Mouse (Mus musculus): ENCODE measurements around the gene Zfp280c. TPM values are rescaled to one million over a fixed set of nuclear protein-coding genes. Genes with fewer than 3 reads are reported as not detected.
A peak's percentile ranks its signal among the peaks of the same experiment; 100 is the strongest.

Gene Zfp280c
- total RNA-seq (2021), result 10 to 100 TPM; 36.9 to 37.4 TPM

DNA sequence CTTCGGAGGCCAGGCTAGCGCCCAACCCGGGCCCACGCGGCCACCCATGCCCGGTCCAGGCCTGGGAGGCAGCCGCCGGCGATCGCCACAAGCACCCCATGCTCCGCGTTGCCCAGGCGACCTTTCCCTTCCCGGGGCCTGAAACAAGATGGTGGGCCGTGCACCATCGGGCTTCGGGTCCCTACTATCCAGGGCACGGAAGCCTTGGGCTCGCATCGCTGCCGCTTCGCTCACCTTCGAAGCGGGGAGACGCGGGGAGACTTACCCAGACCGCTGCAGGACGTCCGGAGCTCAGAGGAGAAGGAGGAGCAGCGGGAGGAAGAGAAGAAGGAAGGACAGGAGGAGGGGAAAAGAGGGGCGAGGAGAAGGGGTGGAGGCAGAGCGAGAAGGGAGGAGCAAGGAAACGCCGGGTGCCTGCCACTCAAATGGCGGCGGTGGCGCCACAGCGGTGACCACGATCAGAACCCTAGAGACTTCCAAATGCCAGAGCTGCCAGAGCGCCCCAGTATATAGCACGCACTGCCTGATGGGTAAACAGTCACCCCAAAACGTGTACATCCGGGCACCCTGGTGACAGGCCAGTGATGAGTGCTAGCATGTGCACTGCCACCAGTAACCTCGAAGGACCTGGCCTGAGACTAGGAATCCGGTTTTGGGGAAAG, at the start of gene Zfp280c:
Zfp280c (minus strand) TSS at position 406 of the 662 bp plus-strand sequence.
- intact Hi-C loops (cut with DNase I), result no loop called here
- peak; percentile 55 for DNase-seq

DNA sequence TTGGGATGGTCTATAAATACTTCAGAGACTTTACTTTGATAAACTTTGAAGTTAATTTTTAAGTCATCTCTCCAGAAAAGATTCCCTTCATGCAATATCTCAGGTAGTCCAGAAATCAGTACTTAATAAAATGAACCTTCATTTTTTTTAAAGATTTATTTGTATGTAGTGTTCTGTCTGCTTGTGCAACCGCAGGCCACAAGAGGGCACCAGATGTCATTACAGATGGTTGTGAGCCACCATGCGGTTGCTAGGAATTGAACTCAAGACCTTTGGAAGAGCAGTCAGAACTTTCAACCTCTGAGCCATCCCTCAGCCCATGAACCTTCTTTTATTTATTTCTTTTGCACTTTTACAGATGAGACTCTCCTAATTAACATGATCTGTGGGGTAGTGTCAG, 42.7 kb upstream of the Zfp280c start:
- intact Hi-C loops (cut with DNase I), result no loop called here
- DNase-seq, result no peak

DNA sequence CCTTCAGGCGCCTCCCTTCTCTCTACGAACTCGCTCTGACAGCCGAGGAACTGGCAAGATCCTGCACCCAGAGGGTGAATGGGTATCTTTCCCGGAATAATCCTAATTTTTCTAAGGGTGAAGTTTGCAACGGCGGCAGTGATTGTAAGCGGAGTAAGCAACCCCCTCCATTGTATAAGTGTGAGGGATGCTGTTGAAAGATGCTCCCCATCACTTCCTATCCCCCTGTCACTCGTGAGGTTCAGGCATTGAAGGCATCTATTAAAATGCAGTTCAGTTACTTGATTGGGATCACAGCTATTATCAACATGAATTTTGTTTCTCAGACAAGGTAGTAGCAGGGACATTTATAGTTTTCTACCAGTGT, 29.7 kb upstream of the Zfp280c start:
- intact Hi-C loops (cut with DNase I), result no loop called here
- DNase-seq, result no peak

DNA sequence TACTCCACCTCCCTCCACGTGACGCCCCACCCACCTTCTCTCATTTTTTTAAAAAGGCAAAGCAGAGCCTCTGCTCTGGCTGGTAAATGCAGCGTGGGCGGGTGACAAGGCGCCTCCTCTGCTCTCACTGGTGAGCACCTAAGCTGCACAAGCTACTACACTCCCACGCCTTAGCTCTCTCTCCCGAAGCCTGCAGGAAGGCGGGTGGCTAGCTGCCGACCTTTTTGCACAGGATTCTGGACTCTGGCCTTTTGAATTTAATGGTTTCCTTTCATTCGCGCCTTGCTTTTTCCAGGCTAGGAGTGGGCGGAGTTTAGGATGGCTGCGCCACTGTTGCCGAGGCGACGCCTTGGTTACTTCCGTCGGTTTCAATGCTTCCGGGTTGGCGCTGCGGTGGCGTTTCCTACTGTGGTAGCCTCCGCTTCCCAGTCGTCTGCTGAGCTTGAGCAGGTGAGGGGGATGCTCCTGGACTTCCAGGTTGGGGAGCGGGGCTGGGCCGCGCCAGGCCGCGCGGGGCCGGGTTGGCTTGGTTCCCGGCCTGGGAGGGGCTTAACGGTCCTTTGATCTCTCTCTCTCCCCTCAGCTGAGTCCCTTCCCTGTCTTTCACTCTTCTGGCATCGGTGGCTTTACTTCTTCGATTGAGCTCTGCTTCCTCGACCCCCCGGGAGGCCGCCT, 29.2 kb upstream of the Zfp280c start, which contains the start of gene Slc25a14:
Slc25a14 (plus strand) TSS at position 35 of the 675 bp plus-strand sequence.
- DNase-seq, result peak; percentile 74
- intact Hi-C loops (cut with DNase I), result no loop called here

DNA sequence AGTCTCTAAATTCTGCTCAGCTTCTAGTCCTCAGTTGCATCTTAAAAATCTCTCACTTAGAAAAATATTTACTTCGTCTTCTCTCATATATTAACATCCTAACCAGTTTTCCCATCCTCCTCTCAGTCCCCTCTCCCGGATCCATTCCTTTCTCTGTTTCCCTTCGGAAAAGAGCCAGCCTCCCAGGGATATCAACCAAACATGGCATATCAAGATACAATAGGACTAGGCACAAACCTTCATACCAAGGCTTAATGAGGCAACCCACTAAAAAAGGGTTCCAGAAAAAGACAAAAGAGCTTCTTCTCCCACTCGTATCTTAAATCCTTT, 28.7 kb upstream of the Zfp280c start:
- intact Hi-C loops (cut with DNase I), result no loop called here

DNA sequence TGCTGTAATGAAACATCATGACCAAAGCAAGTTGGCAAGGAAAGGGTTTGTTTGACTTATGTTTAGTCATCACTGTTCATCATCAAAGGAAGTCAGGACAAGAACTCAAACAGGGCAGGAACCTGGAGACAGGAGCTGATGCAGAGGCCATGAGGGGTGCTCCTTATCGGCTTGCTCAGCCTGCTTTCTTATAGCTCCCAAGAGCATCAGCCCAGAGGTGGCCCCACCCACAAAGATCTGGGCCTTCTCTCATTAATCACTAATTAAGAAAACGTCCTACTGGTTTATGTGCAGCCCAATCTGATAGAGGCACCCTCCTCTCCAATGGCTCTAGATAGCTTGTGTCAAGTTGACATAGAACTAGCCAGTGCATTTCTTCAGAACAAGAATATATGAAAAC, 10.6 kb upstream of the Zfp280c start:
- no peak for DNase-seq
- intact Hi-C loops (cut with DNase I), result no loop called here

More for the DNA sequence above, 28.7 kb upstream of the Zfp280c start:
- no peak for DNase-seq

DNA sequence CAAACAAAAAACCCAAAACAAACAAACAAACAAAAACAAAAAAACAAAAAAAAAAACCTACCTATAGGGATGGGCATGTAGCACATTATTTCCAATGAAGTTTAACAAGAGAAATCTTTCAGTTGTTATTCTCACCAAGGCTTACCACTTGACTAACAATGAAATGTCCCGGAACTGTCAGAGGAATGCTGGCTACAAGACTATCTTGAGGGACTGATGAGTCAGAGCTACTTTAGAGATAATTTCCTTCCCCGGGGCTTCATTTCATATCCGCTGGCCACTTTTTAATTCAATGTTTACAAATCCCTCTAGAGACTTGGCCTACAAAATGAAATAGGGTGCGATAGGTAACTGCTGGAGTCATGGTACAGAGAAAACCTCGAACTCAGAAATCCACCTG, 2.6 kb upstream of the Zfp280c start:
- intact Hi-C loops (cut with DNase I), result no loop called here
- no peak for DNase-seq

DNA sequence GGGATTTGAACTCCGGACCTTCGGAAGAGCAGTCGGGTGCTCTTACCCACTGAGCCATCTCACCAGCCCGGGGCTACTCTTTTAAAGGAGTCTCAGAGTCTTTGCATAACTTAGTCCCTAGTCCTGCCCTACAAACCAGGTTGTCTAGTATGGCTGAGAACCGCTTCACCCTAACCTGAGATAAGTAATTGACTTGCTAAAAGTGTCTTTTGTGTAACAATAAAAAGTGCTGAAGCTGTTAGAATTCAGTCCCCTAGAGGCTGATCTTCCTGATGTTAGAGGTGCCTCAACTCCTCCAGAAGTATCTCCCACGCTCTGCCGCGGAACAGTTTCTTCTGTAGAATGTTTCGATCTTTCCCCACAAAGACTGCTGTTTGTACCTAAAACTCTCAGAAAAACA, 1.7 kb upstream of the Zfp280c start:
- no peak for DNase-seq
- intact Hi-C loops (cut with DNase I), result no loop called here

DNA sequence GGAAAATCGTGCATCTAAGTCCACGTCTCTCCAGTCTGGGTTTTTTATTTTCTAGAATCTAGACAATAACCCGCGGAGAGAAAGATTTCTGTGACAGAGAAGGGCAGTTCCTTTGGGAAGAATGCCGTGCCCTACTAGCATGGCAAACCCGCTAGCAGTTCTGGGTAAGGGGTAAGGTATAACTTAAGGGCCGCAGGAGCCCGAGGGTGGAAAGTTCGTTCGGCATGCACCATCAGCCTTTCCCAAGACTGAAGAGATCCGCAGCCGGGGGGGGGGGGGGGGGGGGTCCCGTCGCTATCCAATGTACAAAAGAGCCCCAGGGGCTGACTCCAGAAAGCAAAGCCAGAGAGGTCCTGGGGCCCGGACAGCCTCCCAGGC, 594 bp downstream of the Zfp280c start:
- intact Hi-C loops (cut with DNase I), result no loop called here
- DNase-seq, result no peak

DNA sequence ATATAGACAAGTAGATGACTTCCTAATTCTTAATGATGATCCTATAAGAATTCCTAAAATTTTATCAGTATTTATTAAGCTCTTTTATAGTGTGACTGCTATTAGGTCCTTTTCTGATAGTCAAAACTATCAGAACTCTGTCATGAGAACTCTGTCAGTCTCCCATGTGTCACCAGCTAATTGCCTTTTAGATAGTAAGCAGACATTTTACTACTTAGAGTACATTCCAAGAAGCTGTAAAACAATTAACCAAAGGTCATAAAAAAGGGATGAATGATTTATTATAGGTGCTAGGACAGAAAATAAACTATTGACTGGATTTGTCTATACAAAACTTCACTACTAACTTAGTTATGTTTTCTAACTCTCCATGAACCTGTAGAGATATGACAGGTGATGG, 11.0 kb downstream of the Zfp280c start:
- no peak for DNase-seq
- intact Hi-C loops (cut with DNase I), result no loop called here

DNA sequence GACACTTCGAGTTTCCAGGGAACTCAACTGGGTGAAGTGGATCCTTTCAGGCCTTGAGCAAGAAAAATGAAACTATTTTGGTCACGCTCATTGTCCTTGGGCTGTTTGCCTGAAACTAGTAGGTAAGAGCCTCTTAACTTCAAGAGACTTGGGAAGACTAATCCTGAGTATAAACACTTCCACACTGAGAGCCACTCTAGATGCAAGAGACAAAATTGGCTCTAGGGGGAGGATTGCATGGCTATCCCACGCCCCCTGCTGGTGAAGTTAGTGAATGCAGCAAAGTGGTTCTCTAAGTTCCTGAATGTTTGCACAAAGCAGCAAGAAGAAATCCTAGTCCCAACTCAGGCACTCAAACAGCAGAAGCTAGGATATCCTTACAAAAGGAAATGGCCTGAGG, 62.1 kb downstream of the Zfp280c start:
- DNase-seq, result peak; percentile 67
- intact Hi-C loops (cut with DNase I), result no loop called here

DNA sequence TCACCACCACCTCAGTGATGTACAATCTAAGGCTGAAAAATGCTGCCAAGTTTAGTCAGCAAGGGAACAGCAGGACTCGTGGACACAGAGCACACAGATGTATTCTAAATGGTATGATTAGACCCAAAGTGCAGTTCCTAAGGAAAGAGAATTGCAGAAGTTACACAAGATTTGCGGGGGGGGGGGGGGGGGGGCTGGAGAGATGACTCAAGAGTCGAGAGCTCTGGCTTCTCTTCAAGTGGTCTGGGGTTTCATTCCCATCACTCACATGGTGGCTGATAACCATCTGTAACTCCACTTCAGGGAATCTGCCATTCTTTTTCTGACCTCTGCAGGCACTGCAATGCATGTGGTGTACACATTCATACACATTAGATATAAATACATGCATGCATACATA, 67.9 kb downstream of the Zfp280c start:
- intact Hi-C loops (cut with DNase I), result no loop called here
- no peak for DNase-seq

DNA sequence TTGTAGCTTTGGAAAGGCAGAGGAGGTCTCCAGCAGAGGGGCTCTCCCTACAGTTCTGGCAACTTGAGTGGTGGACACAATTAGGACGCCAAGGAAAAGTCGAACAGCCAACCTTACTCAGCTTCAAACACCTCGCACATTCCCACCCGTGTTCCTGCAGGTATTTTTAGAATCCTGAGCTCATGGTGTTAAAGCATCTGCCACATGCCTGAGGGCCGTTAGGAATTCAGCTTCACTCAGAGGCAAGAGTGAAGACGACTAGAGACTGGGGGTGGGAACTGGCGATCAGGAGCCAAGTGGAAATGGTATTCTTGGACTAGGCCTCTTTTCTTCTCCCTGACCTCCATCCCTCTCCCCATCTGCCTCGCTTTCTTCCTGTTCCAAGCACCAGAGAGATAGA, 68.4 kb downstream of the Zfp280c start:
- no peak for DNase-seq

DNA sequence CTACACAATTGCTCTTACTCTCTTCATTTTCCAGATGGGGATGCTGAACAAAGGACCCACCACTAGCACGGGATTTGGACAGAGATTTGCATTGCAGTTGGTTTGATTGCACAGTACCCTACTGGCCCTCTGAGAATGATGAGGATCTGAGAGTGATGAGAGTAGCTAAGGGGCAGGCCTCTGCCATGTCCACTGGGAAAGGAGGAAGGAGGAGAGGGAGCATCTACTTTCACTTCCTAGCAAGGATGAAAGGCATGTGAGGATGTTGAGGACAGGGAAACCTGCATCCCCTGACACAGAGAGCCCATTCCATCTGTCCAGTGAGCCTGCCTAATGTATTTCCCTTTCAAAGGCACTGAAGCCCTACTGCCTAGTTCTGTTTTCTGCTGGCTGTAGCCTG, 69.0 kb downstream of the Zfp280c start:
- intact Hi-C loops (cut with DNase I), result no loop called here
- DNase-seq, result no peak

More for the DNA sequence above, 68.4 kb downstream of the Zfp280c start:
- intact Hi-C loops (cut with DNase I), result no loop called here

DNA sequence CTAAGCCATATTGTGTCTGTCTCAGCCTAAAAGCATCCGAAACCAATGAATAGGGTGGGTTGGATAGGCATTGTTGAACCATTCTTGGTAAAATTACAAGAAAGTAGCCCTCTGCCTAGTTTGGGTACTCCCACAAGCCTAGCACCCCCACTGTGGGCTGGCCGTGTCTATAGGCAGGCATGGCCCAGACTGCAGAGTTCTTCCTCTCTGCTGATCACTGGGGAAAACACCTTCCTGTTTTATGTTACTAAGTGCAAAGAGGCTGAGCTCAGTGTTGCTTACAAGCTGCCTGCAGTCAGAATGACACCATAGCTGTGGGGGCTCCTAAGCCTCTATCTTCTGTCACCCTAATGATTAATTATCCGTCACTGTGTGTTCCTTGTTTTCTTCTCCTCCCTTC, 70.8 kb downstream of the Zfp280c start:
- intact Hi-C loops (cut with DNase I), result no loop called here
- no peak for DNase-seq

DNA sequence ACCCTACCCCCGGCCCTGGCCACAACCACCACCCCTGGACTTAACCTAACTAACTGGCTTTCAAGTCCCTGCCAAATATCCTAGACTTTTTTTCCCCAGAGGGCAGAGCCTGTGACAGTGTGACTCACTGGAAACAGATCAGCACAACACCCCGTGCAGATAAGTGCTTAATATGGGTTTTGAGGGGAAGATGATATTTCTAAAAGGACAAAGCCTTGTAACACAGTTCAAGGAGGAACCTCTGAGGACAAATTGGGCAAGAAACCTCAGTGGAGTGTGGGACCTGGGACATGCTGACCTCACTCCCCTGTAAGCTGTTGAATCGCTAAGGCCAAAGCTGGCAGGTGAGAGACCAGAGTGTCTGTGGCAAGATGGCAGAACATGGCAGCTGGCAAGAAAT, 72.7 kb downstream of the Zfp280c start:
- intact Hi-C loops (cut with DNase I), result no loop called here
- no peak for DNase-seq

DNA sequence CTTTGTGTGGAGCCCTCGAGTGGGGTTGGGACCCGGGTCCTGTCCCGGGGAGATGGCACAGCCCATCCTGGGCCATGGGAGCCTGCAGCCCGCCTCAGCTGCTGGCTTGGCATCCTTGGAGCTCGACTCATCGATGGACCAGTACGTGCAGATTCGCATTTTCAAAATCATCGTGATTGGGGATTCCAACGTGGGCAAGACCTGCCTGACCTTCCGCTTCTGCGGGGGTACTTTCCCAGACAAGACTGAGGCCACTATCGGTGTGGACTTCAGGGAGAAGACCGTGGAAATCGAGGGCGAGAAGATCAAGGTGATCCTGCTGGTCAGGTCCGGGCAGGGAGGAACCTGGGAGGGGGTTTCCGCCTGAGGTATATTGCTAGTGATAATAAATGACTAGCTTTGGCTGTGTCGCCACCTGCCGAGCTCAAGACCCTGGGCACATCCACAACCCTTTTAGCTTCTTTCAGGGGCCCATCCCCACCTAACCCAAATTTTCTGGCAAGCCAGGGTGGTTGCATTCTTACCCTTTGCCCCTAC, 74.7 kb downstream of the Zfp280c start:
- DNase-seq, result peak; percentile 11
- intact Hi-C loops (cut with DNase I), result no loop called here

DNA sequence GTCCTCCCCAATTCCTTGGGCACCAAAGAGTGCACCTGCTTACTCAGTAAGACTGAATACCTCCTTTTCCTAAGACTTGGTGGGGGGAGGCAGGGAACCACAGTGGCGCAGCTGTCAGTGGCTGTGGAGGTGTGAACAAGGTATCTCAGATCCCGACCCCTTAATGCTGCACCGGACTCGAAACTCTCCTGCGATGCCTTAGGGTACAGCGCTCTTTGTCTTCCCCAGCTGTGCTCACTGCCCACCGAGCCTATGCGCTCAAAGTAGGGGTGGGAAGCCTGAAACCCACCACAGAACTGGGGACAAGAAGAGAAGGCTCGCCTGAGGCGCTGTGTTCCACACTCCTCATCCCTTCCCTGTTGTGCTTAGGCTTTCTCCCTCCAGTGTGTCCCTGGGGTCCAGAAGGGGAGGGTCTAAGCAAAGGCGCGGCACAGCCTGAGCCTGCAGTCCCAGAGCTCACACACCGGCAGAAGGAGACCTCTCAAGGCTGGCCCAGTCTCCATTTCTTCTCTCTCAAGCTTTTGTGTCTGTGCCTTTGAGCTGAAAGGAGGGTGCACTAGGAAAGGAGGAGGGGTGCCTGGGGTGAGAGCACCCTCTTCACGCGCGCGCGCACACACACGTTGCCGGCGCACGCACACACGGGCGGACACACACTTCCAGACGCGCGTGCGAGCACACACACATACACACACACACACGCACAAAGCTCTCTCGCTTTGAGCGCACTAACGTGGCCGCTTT, 75.3 kb downstream of the Zfp280c start, which contains the start of gene Rab33a:
Rab33a (plus strand) TSS at position 478 of the 741 bp plus-strand sequence.
- intact Hi-C loops (cut with DNase I), result no loop called here
- peak; percentile 26 for DNase-seq

DNA sequence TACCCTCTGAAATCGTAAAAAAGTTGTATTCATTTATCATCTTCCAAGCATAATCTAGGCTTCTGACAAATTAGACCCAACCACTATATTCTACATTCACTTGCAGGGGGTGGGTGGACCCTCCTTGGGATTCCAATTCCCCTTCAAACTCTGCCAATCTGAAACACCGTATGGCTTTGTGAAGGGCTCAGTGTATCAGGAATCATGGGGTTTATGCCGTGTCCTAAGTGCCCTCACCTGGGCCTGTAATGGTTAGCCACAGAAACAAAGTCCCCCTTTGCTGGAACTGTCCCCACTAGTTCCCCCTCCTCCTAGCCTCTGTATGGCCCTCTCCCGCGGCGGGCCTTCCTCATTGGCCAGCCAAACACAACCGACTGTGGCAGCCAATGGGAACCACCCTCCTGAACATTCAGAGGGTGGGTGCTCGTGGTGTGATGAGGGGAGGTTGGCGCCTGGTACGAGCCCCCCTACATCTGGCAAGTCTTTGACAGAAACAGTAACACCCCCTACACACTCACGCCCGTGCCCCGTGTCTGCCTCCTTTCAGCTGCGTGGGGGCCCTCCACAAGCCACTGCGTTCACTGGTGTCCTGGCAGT, 76.0 kb downstream of the Zfp280c start:
- intact Hi-C loops (cut with DNase I), result no loop called here

DNA sequence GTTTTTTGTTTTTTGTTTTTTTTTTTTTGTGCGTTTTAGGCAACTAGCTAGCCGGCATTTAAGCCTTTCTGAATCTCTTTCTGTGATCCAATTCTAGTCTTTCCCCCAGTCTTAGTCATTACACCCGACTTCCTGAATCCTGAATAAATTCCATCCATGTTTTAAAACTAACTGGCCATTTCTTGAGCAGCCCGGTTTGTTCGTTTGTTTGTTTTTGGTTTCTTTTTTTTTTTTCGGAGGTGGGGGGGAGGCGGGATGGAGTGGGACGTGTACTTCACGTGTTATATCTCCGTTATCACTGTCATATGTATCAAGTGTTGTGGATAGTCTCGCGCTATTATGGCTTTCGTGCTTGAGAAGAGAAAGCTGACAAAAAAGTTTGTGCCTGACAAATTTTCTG, 80.5 kb downstream of the Zfp280c start:
- DNase-seq, result no peak
- intact Hi-C loops (cut with DNase I), result no loop called here

More for the DNA sequence above, 76.0 kb downstream of the Zfp280c start:
- peak; percentile 70 for DNase-seq

DNA sequence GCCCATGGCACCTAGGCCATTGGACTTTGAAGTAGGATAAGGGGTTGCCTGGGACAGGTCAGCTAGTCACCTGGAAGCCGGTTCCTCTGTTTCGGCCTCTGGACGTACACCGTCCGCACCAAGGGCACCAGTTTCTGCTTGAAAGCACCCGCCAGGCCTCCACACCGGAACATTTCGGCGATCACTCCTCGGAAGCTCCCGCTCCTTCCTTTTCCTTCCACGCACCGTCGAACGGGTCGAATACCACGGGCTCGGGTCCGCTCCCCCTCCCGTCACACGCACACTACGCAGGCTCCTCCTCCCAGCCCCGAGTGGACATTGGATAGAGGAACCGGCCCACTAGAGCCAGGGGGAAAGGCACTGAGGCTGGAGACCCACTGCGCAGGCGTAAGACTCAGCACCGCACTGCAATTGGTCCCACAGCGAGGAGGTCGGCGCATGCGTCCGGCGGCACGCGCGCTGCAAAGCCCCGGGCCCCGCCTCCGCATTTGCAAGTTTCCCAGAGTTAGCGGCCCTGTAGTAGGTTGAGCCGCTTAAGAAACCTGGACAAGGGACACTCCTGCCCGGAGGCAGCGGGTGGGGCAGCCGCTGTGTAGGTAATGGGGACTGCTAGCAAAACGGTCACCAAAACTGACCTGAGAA, 81.0 kb downstream of the Zfp280c start, which contains the start of gene Aifm1:
Aifm1 (minus strand) TSS at position 398 of the 642 bp plus-strand sequence.
- DNase-seq, result peak; percentile 92
- intact Hi-C loops (cut with DNase I), result no loop called here

Data from left cerebral cortex, postnatal 4 days (tissue).